Comparison of ENCODE assay signal across 8 mouse cellular contexts in the genomic region with DNA sequence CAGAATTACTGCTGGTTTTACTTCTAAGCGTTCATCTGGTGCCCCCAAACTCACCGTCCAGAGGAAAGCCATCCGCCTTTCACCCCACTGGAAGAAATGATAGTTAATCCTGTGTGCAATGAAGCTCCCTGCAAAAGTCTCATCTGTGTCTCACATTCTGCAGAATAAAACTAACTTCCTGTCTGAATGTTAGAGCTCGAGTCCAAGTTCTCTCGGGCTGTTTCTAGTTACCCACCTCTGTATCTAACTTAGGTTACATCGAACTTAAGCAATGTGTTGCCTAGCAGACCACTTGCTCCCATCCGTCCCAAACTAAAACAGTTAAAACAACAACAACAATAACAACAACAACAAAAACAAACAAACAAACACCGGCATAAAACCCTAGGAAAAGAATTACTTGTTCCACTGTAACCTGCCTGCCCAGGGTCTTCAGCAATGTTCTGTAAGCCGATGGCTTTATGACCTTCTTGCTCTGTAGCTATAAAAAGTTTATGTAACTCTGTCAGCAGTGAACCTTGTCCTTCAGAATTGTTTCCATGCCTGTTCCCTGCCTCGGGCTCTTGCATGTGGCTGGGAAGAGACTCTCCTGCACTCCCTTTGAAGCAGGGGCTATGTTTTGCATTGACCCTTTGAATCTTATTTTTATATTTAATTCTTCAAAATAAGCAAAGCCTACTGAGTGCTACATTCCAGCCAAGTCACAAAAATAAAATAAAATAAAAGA. TPM values are rescaled to one million over a fixed set of nuclear protein-coding genes. Genes with fewer than 3 reads are reported as not detected.
DNase-seq lines count a peak whose midpoint lies in the region; ATAC-seq lines count a peak whose summit lies in the region.

No protein-coding gene starts in this region.

- H3K27me3 ChIP-seq in heart, embryonic 16.5 days (ENCODE audit: control insufficient read depth, insufficient read depth, low read length): no peaks in the 10 kb centered on the region
- no peaks in the 10 kb centered on the region for H3K27me3 ChIP-seq in embryonic facial prominence, embryonic 10.5 days (replicated peaks; ENCODE audit: low read depth, poor library complexity, severe bottlenecking)
- no peaks in the 10 kb centered on the region for H3K27me3 ChIP-seq in intestine, embryonic 15.5 days (replicated peaks)
- H3K27me3 ChIP-seq in midbrain, embryonic 11.5 days (ENCODE audit: control insufficient read depth, insufficient read depth, low read length): no peaks in the 10 kb centered on the region

- peak overlapping the region; percentile 28 for H3K27ac ChIP-seq in heart, embryonic 16.5 days (ENCODE audit: low read length)
- peak overlapping the region; percentile 87 for H3K27ac ChIP-seq in embryonic facial prominence, embryonic 10.5 days (replicated peaks)
- H3K27ac ChIP-seq in intestine, embryonic 15.5 days: peak overlapping the region; percentile 53
- H3K27ac ChIP-seq in midbrain, embryonic 11.5 days (ENCODE audit: low read depth, low read length): no peak overlapping the region

- no peaks in the 10 kb centered on the region for H3K36me3 ChIP-seq in heart, embryonic 16.5 days (ENCODE audit: control insufficient read depth, insufficient read depth)
- peaks cover 2% of the 10 kb centered on the region; the same call in 1 of the 2 replicates for H3K36me3 ChIP-seq in embryonic facial prominence, embryonic 10.5 days (replicated peaks)
- H3K36me3 ChIP-seq in intestine, embryonic 15.5 days: no peaks in the 10 kb centered on the region
- H3K36me3 ChIP-seq in midbrain, embryonic 11.5 days (ENCODE audit: control insufficient read depth, insufficient read depth, low read length): no peaks in the 10 kb centered on the region

- H3K4me1 ChIP-seq in heart, embryonic 16.5 days (ENCODE audit: control insufficient read depth, insufficient read depth, low read length): peaks cover 21% of the 10 kb centered on the region
- peaks cover 29% of the 10 kb centered on the region for H3K4me1 ChIP-seq in embryonic facial prominence, embryonic 10.5 days
- H3K4me1 ChIP-seq in intestine, embryonic 15.5 days (replicated peaks): peaks cover 11% of the 10 kb centered on the region
- H3K4me1 ChIP-seq in midbrain, embryonic 11.5 days (ENCODE audit: control insufficient read depth, insufficient read depth, low read length): peaks cover 17% of the 10 kb centered on the region

- intact Hi-C loops in heart, postnatal 36 days (cut with DNase I): loop anchor here (10.0 kb wide), 1 partner anchor 1548 kb away; no protein-coding TSS in a partner anchor

- peak overlapping the region; percentile 67 for H3K4me2 ChIP-seq in heart, embryonic 16.5 days (ENCODE audit: low read depth, low read length)
- H3K4me2 ChIP-seq in intestine, embryonic 15.5 days (replicated peaks): peak overlapping the region; percentile 70
- peak overlapping the region; percentile 88 for H3K4me2 ChIP-seq in midbrain, embryonic 11.5 days

- WGBS in heart, embryonic 16.5 days: 28% methylated on average over 10 of the region's 10 CpGs
- WGBS in embryonic facial prominence, embryonic 10.5 days: 47% methylated on average over 10 of the region's 10 CpGs
- 18% methylated on average over 10 of the region's 10 CpGs for WGBS in intestine, embryonic 15.5 days
- 59% methylated on average over 10 of the region's 10 CpGs for WGBS in midbrain, embryonic 11.5 days

- no peak; the same call in none of the 2 replicates for ATAC-seq in heart, embryonic 16.5 days (replicated peaks; ENCODE audit: extremely low read depth, insufficient read depth, low FRiP score)
- ATAC-seq in intestine, embryonic 15.5 days: peak; percentile 53
- peak; percentile 15; the same call in 1 of the 2 replicates for ATAC-seq in midbrain, embryonic 11.5 days (ENCODE audit: low FRiP score)

- H3K9me3 ChIP-seq in heart, embryonic 16.5 days (replicated peaks; ENCODE audit: control insufficient read depth, low read length): no peaks in the 10 kb centered on the region
- no peaks in the 10 kb centered on the region for H3K9me3 ChIP-seq in embryonic facial prominence, embryonic 10.5 days
- H3K9me3 ChIP-seq in intestine, embryonic 15.5 days: no peaks in the 10 kb centered on the region
- no peaks in the 10 kb centered on the region for H3K9me3 ChIP-seq in midbrain, embryonic 11.5 days (ENCODE audit: control insufficient read depth, low read length)

- H3K4me3 ChIP-seq in heart, embryonic 16.5 days (ENCODE audit: low read length): peak overlapping the region; percentile 79
- H3K4me3 ChIP-seq in embryonic facial prominence, embryonic 10.5 days: peak overlapping the region; percentile 84
- H3K4me3 ChIP-seq in intestine, embryonic 15.5 days (replicated peaks): peak overlapping the region; percentile 64
- H3K4me3 ChIP-seq in midbrain, embryonic 11.5 days (ENCODE audit: low read depth, low read length): peak overlapping the region; percentile 65

- DNase-seq in heart, postnatal 36 days: no peak
- no peak for DNase-seq in embryonic facial prominence, embryonic 10.5 days (ENCODE audit: low spot score)
- DNase-seq in midbrain, embryonic 11.5 days (ENCODE audit: low spot score, missing footprints): no peak
- DNase-seq in adrenal gland, postnatal 25 days: no peak
- no peak for DNase-seq in natural killer cell, adult 2 months (ENCODE audit: low spot score in 2 of 2)
- DNase-seq in layer of hippocampus, postnatal 14 days (ENCODE audit: low spot score in 2 of 2): no peak

- H3K9ac ChIP-seq in heart, embryonic 16.5 days (ENCODE audit: low read length): peak overlapping the region; percentile 45
- H3K9ac ChIP-seq in intestine, embryonic 15.5 days: peak overlapping the region; percentile 1; the same call in 1 of the 2 replicates
- H3K9ac ChIP-seq in midbrain, embryonic 11.5 days (ENCODE audit: low read length): peak overlapping the region; percentile 55

RNA-seq across cellular contexts. Expression of a gene that starts 0.6 kb away (rescaled TPM):
- polyA plus RNA-seq in heart, embryonic 16.5 days (2015; fragmentation: Nextera tagmentation; extraction: Ambion mirVana): 193 and 199 TPM in 2 replicates
- 100 to 1,000 TPM; 734 to 810 TPM for total RNA-seq in heart, postnatal 36 days (2021)
- 97.1 and 101 TPM in 2 replicates for polyA plus RNA-seq in embryonic facial prominence, embryonic 10.5 days (2016; fragmentation: Nextera tagmentation; extraction: Ambion mirVana)
- 265 and 272 TPM in 2 replicates for polyA plus RNA-seq in intestine, embryonic 15.5 days (2015; fragmentation: Nextera tagmentation; extraction: Ambion mirVana)
- 66.5 and 71.6 TPM in 2 replicates for polyA plus RNA-seq in midbrain, embryonic 11.5 days (2014; fragmentation: Nextera tagmentation; extraction: Ambion mirVana)
- total RNA-seq in adrenal gland, postnatal 25 days (2021): 400 and 413 TPM in 2 replicates
- 10 to 100 TPM; 27.1 to 30.9 TPM for total RNA-seq in layer of hippocampus, postnatal 14 days (2021)

RNA-seq across cellular contexts. Expression of a gene that starts 30.5 kb away (rescaled TPM):
- 14.0 and 15.8 TPM in 2 replicates for polyA plus RNA-seq in heart, embryonic 16.5 days (2015; fragmentation: Nextera tagmentation; extraction: Ambion mirVana)
- 10 to 100 TPM; 30.4 to 32.3 TPM for total RNA-seq in heart, postnatal 36 days (2021)
- polyA plus RNA-seq in embryonic facial prominence, embryonic 10.5 days (2016; fragmentation: Nextera tagmentation; extraction: Ambion mirVana): 0.69 and 1.5 TPM in 2 replicates
- polyA plus RNA-seq in intestine, embryonic 15.5 days (2015; fragmentation: Nextera tagmentation; extraction: Ambion mirVana): 6.4 and 7.7 TPM in 2 replicates
- polyA plus RNA-seq in midbrain, embryonic 11.5 days (2014; fragmentation: Nextera tagmentation; extraction: Ambion mirVana): 1.1 and 1.9 TPM in 2 replicates
- 20.8 and 24.4 TPM in 2 replicates for total RNA-seq in adrenal gland, postnatal 25 days (2021)
- total RNA-seq in layer of hippocampus, postnatal 14 days (2021): 10 to 100 TPM; 15.1 to 15.3 TPM

Comparison
In these comparisons a context has a peak if more than half of its experiments do, and no peak if none do; other contexts are left out.
1. H3K9ac ChIP-seq: peak in every context shown above with its lines; median percentile 55 in midbrain, embryonic 11.5 days; 45 in heart, embryonic 16.5 days; 1 in intestine, embryonic 15.5 days.